In genomic region chr14:31161191-31161590, GRCm38 (mm10) we compare ENCODE assay signal across 19 mouse cellular contexts. TPM values are rescaled to one million over a fixed set of nuclear protein-coding genes. Genes with fewer than 3 reads are reported as not detected.
"Had no signal": no experiment of that assay in that cellular context is flagged by ENCODE, and none has a peak within 500 bp of the region (broad histone marks: within the 10 kb centered on the region; RNA-seq: fewer than 3 reads in every experiment).

No protein-coding gene starts in this region.

- H3K9ac ChIP-seq: limb, embryonic 13.5 days; lung, embryonic 14.5 days; midbrain, embryonic 12.5 days; midbrain, embryonic 15.5 days; neural tube, embryonic 12.5 days; neural tube, embryonic 15.5 days; stomach, embryonic 15.5 days had no signal

- H3K4me2 ChIP-seq: limb, embryonic 13.5 days; lung, embryonic 14.5 days; midbrain, embryonic 12.5 days; midbrain, embryonic 15.5 days; neural tube, embryonic 12.5 days; neural tube, embryonic 15.5 days; stomach, embryonic 15.5 days had no signal

- ATAC-seq: midbrain, embryonic 15.5 days had no signal

- H3K27me3 ChIP-seq: limb, embryonic 13.5 days; midbrain, embryonic 12.5 days; midbrain, embryonic 15.5 days; neural tube, embryonic 12.5 days; neural tube, embryonic 15.5 days; stomach, embryonic 15.5 days had no signal

- H3K36me3 ChIP-seq: limb, embryonic 13.5 days; midbrain, embryonic 12.5 days; midbrain, embryonic 15.5 days; neural tube, embryonic 12.5 days; neural tube, embryonic 15.5 days; stomach, embryonic 15.5 days had no signal

- H3K4me1 ChIP-seq: midbrain, embryonic 15.5 days; neural tube, embryonic 12.5 days; neural tube, embryonic 15.5 days had no signal

- DNase-seq: kidney, adult 2 months; kidney, postnatal 25 days; layer of hippocampus, adult 9-11 months; lung, embryonic 14.5 days; right cerebral cortex, adult 18-20 months; right cerebral cortex, postnatal 14 days; spleen, adult 18-20 months; thymus, adult 18-20 months; thymus, postnatal 36 days had no signal

- H3K27ac ChIP-seq: kidney, postnatal 0 days; layer of hippocampus, adult 2 months; limb, embryonic 10.5 days; limb, embryonic 13.5 days; midbrain, embryonic 12.5 days; midbrain, embryonic 15.5 days; neural tube, embryonic 12.5 days; neural tube, embryonic 15.5 days; stomach, embryonic 15.5 days had no signal

- H3K4me3 ChIP-seq: layer of hippocampus, adult 2 months; limb, embryonic 10.5 days; limb, embryonic 13.5 days; midbrain, embryonic 12.5 days; midbrain, embryonic 15.5 days; neural tube, embryonic 12.5 days; neural tube, embryonic 15.5 days; stomach, embryonic 15.5 days had no signal

- H3K9me3 ChIP-seq: limb, embryonic 10.5 days; limb, embryonic 13.5 days; midbrain, embryonic 12.5 days; midbrain, embryonic 15.5 days; neural tube, embryonic 12.5 days; neural tube, embryonic 15.5 days; stomach, embryonic 15.5 days had no signal

RNA-seq across cellular contexts. Expression of gene Tnnc1, which starts 46.9 kb away (rescaled TPM):
- polyA plus RNA-seq: liver, adult 2 months had no signal
